Mouse (Mus musculus) embryonic facial prominence, embryonic 14.5 days (tissue): ENCODE data around the gene Gmeb2. TPM values are rescaled to one million over a fixed set of nuclear protein-coding genes. Genes with fewer than 3 reads are reported as not detected.

Source experiments
- ATAC-seq: fragments of 200-750 bp; cut with Nextera tagmentation; 2 replicates; pipeline ENCODE4 v1.8.0; 2017; ENCODE audit warnings: low read depth, moderate number of reproducible peaks, moderate TSS enrichment
- DNase-seq: peaks from one replicate; pipeline ENCODE4 v3.0.0-alpha.2; 2015; ENCODE audit warnings: low spot score
- H3K27ac ChIP-seq: fragments of 300-500 bp; sonication (generic); replicated peaks from 2 replicates; pipeline ENCODE4 v1.5.1; 2014; ENCODE audit warnings: low read depth, mild to moderate bottlenecking, low read length, moderate library complexity
- H3K27me3 ChIP-seq: fragments of 300-500 bp; sonication (generic); replicated peaks from 2 replicates; pipeline ENCODE4 v1.6.1; 2014; ENCODE audit warnings: low read length; ENCODE audit not compliant: control insufficient read depth, insufficient read depth
- H3K36me3 ChIP-seq: fragments of 300-500 bp; sonication (generic); 2 replicates; pipeline ENCODE4 v1.6.1; 2014; ENCODE audit warnings: low read length, mixed read lengths; ENCODE audit not compliant: control insufficient read depth, insufficient read depth
- H3K4me1 ChIP-seq: fragments of 300-500 bp; sonication (generic); 2 replicates; pipeline ENCODE4 v1.6.1; 2014; ENCODE audit warnings: antibody characterized with exemption, low read length; ENCODE audit not compliant: control insufficient read depth, insufficient read depth
- H3K4me2 ChIP-seq: fragments of 300-500 bp; sonication (generic); 2 replicates; pipeline ENCODE4 v1.6.1; 2014; ENCODE audit warnings: low read depth, mild to moderate bottlenecking, low read length, moderate library complexity, mixed read lengths
- H3K4me3 ChIP-seq: fragments of 300-500 bp; sonication (generic); 2 replicates; pipeline ENCODE4 v1.5.1; 2014; ENCODE audit warnings: low read depth, mild to moderate bottlenecking, low read length
- H3K9ac ChIP-seq: fragments of 300-500 bp; sonication (generic); 2 replicates; pipeline ENCODE4 v1.6.1; 2014; ENCODE audit warnings: low read depth, mild to moderate bottlenecking, low read length, moderate library complexity, mixed read lengths
- H3K9me3 ChIP-seq: fragments of 300-500 bp; sonication (generic); 2 replicates; pipeline ENCODE4 v1.6.1; 2016; ENCODE audit warnings: low read length; ENCODE audit not compliant: control insufficient read depth
- WGBS: fragments of 180-500 bp; shearing (Covaris S2); extraction: QIAGEN DNeasy Blood & Tissue Kit; methylation state at CpG from one replicate; pipeline ENCODE4 v1.1.7; 2014; 5-methylcytosine and 5-hydroxymethylcytosine counted together
- polyA plus RNA-seq: library from polyadenylated mRNA; unstranded; fragments of >200 nt; fragmentation: Nextera tagmentation; extraction: Ambion mirVana; gene quantifications from 2 replicates; pipeline ENCODE4 v1.2.1, GENCODE M21; 2014

Gene Gmeb2
- polyA plus RNA-seq, 1 experiment from 2014 or later, result 13.5 TPM

- Histone ChIP-seq H3K27me3 (peaks cover 39% of the 10 kb centered on the region), H3K27ac (no peak overlapping the region; the same call in 1 of the 2 replicates), H3K4me3 (peak overlapping the region; percentile 27), H3K36me3 (no peaks in the 10 kb centered on the region), H3K9ac (peak overlapping the region; percentile 42; the same call in 1 of the 2 replicates), H3K4me1 (peaks cover 4% of the 10 kb centered on the region; the same call in 1 of the 2 replicates), H3K4me2 (peak overlapping the region; percentile 46), H3K9me3 (no peaks in the 10 kb centered on the region)
- 2% methylated on average over 34 of the region's 35 CpGs for WGBS
- no peak for DNase-seq
- peak; percentile 56 for ATAC-seq
Measured at GRCm38 (mm10) chr2:181313344-181314079, 25.7 kb upstream of the Gmeb2 start.

- ATAC-seq (no peak), DNase-seq (no peak)
- Histone ChIP-seq H3K4me3 (peak overlapping the region; percentile 27; the same call in 1 of the 2 replicates), H3K36me3 (no peaks in the 10 kb centered on the region), H3K9ac (no peak overlapping the region), H3K27ac (no peak overlapping the region), H3K4me2 (peak overlapping the region; percentile 23; the same call in 1 of the 2 replicates), H3K9me3 (no peaks in the 10 kb centered on the region), H3K4me1 (peaks cover 4% of the 10 kb centered on the region; the same call in 1 of the 2 replicates), H3K27me3 (peaks cover 39% of the 10 kb centered on the region)
- 13% methylated on average over 4 of the region's 5 CpGs for WGBS
Measured at GRCm38 (mm10) chr2:181313006-181313343, 25.1 kb upstream of the Gmeb2 start.

- Histone ChIP-seq H3K4me1 (peaks cover 4% of the 10 kb centered on the region; the same call in 1 of the 2 replicates), H3K4me2 (peak overlapping the region; percentile 23; the same call in 1 of the 2 replicates), H3K4me3 (no peak overlapping the region), H3K9ac (no peak overlapping the region), H3K27ac (no peak overlapping the region), H3K36me3 (no peaks in the 10 kb centered on the region), H3K27me3 (peaks cover 41% of the 10 kb centered on the region), H3K9me3 (no peaks in the 10 kb centered on the region)
- no peak for ATAC-seq
- no peak for DNase-seq
- WGBS, result 52% methylated on average over 3 of the region's 3 CpGs
Measured at GRCm38 (mm10) chr2:181312435-181312834, 24.6 kb upstream of the Gmeb2 start.

- Histone ChIP-seq H3K4me2 (peak overlapping the region; percentile 20), H3K4me1 (no peaks in the 10 kb centered on the region), H3K9me3 (no peaks in the 10 kb centered on the region), H3K9ac (no peak overlapping the region), H3K27ac (no peak overlapping the region), H3K27me3 (peaks cover 33% of the 10 kb centered on the region), H3K36me3 (0 out of 2 replicates have a peak, but pooled peaks cover 4% of the 10 kb centered on the region), H3K4me3 (no peak overlapping the region)
- 9% methylated on average over 30 of the region's 30 CpGs for WGBS
- ATAC-seq, result peak; percentile 67
- DNase-seq, result peak; percentile 69
Measured at GRCm38 (mm10) chr2:181307144-181307804, 19.4 kb upstream of the Gmeb2 start.

GRCm38 (mm10) chr2:181304944-181305343, 17.1 kb upstream of the Gmeb2 start:
- WGBS, result 92% methylated on average over 1 of the region's 1 CpGs
- Histone ChIP-seq H3K9ac (no peak overlapping the region), H3K4me2 (no peak overlapping the region), H3K4me1 (no peaks in the 10 kb centered on the region), H3K27ac (no peak overlapping the region), H3K4me3 (no peak overlapping the region), H3K9me3 (0 out of 2 replicates have a peak, but pooled peaks cover 5% of the 10 kb centered on the region), H3K36me3 (peaks cover 23% of the 10 kb centered on the region), H3K27me3 (peaks cover 27% of the 10 kb centered on the region)
- no peak for DNase-seq
- no peak for ATAC-seq

- ATAC-seq, result no peak
- 0 out of 2 replicates have a peak, but pooled peaks cover 5% of the 10 kb centered on the region for H3K9me3 ChIP-seq
- no peak overlapping the region for H3K4me2 ChIP-seq
- H3K4me3 ChIP-seq, result no peak overlapping the region
- 18% methylated on average over 3 of the region's 3 CpGs for WGBS
- DNase-seq, result peak; percentile 71
- H3K9ac ChIP-seq, result no peak overlapping the region
- no peak overlapping the region for H3K27ac ChIP-seq
- peaks cover 17% of the 10 kb centered on the region for H3K27me3 ChIP-seq
- peaks cover 28% of the 10 kb centered on the region for H3K36me3 ChIP-seq
- no peaks in the 10 kb centered on the region for H3K4me1 ChIP-seq
Measured at GRCm38 (mm10) chr2:181302041-181302440, 14.2 kb upstream of the Gmeb2 start.

GRCm38 (mm10) chr2:181290937-181291336, 3.1 kb upstream of the Gmeb2 start:
- no peak for DNase-seq
- WGBS, result 74% methylated on average over 1 of the region's 1 CpGs
- H3K4me1 ChIP-seq, result peaks cover 16% of the 10 kb centered on the region

GRCm38 (mm10) chr2:181288691-181289090, 856 bp upstream of the Gmeb2 start:
- peak overlapping the region; percentile 65 for H3K9ac ChIP-seq
- H3K27ac ChIP-seq, result peak overlapping the region; percentile 98; the same call in 1 of the 2 replicates
- H3K4me3 ChIP-seq, result peak overlapping the region; percentile 72
- H3K4me2 ChIP-seq, result peak overlapping the region; percentile 72
- 71% methylated on average over 3 of the region's 3 CpGs for WGBS
- H3K9me3 ChIP-seq, result no peaks in the 10 kb centered on the region
- H3K27me3 ChIP-seq, result no peaks in the 10 kb centered on the region
- H3K36me3 ChIP-seq, result peaks cover 10% of the 10 kb centered on the region
- ATAC-seq (no peak), DNase-seq (no peak)
- H3K4me1 ChIP-seq, result peaks cover 16% of the 10 kb centered on the region

More at GRCm38 (mm10) chr2:181290937-181291336, 3.1 kb upstream of the Gmeb2 start:
- H3K4me2 ChIP-seq, result no peak overlapping the region
- H3K27me3 ChIP-seq, result no peaks in the 10 kb centered on the region
- no peak for ATAC-seq
- peaks cover 2% of the 10 kb centered on the region; the same call in 1 of the 2 replicates for H3K36me3 ChIP-seq
- H3K27ac ChIP-seq, result no peak overlapping the region
- H3K4me3 ChIP-seq, result no peak overlapping the region
- H3K9ac ChIP-seq, result no peak overlapping the region
- H3K9me3 ChIP-seq, result no peaks in the 10 kb centered on the region
